Mouse (Mus musculus) spleen, adult 2 months (tissue): ENCODE results near the gene Brca1.
A peak's percentile ranks its signal among the peaks of the same experiment; 100 is the strongest.

ENCODE experiments used
- CTCF ChIP-seq: fragments of 200-500 bp; IDR thresholded peaks from 2 replicates; pipeline ENCODE4 v1.5.1; 2011; ENCODE audit warnings: mild to moderate bottlenecking, inconsistent platforms; ENCODE audit not compliant: insufficient read depth, insufficient read length, insufficient replicate concordance; ENCODE audit errors: extremely low read depth
- POLR2A ChIP-seq: fragments of 200-500 bp; IDR thresholded peaks from 2 replicates; pipeline ENCODE4 v1.6.1; 2011; ENCODE audit warnings: low read depth, low read length, inconsistent platforms

DNA sequence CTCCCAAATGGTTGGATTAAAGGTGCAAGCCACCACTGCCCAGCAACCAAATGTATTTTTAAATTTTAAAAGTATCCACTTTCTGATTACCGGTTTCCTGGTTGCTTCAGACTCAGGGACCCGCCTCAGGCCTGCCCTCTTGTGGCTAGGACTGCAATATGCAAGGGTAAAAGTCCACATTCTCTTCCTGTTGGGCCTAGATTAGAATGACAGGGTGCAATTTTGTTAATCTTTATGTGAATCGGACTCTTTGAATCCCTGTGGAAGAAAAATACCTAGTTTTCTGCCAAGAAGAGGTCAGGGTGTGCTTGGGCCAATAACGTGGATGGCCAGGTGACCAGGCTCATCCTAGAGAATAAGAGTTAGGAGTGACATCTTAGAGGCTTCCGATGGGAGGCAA, 37.7 kb upstream of the Brca1 start:
- TF ChIP-seq CTCF (peak; percentile 61; the same call in 1 of the 2 replicates), POLR2A (no peak)
